Mouse (Mus musculus): ENCODE measurements at regions not wholly inside any gene's neighbourhood (a gene's known extent, or its start where the extent isn't known, plus 50 kb on each side); places are given as distances from the start of the nearest gene placed in this dataset.
A peak's percentile ranks its signal among the peaks of the same experiment; 100 is the strongest.

DNA sequence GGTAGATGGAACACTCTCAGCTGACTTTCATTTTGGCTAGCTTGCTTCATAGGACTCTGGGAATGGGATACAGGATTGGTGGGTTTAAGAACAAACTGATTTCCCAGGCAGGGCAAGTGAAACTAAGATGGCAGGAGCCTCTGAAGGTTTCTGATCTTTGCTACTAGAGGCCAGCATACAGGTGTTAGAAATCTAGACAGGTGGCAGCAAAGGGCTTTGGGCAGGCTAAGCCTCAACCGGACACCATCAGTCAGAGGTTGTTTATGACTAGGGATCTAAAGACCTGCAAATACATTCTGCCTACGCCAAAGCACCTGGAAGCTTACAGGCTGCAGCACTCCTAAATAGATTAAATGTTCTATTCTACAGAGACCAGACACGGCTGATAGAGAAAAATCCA lies 2233.4 kb downstream of the 4930444P10Rik start:
- TF ChIP-seq EP300 (IDR thresholded peaks at IDR 0.05; ENCODE audit: low read depth), result no peak
- peak; percentile 13; the same call in 1 of the 2 replicates for TF ChIP-seq CTCF (IDR thresholded peaks at IDR 0.05; ENCODE audit: low read depth)
